Mouse (Mus musculus): ENCODE data around the gene Hmcn2. TPM values are rescaled to one million over a fixed set of nuclear protein-coding genes. Genes with fewer than 3 reads are reported as not detected.

The Hmcn2 gene
- polyA plus RNA-seq, 1 experiment from 2014 or later: 5.5 TPM

GRCm38 (mm10) chr2:31493243-31493642 lies 179.0 kb downstream of the Hmcn2 start:
- peaks cover 72% of the 10 kb centered on the region for H3K36me3 ChIP-seq (ENCODE audit: control insufficient read depth, insufficient read depth)
- H3K27me3 ChIP-seq (replicated peaks; ENCODE audit: control insufficient read depth, insufficient read depth, low read length): no peaks in the 10 kb centered on the region
- H3K9me3 ChIP-seq (ENCODE audit: control insufficient read depth): no peaks in the 10 kb centered on the region
- no peak overlapping the region for H3K27ac ChIP-seq (ENCODE audit: low read depth, low read length)
- WGBS: 78% methylated on average over 11 of the region's 11 CpGs
- H3K9ac ChIP-seq (ENCODE audit: low read depth, low read length): no peak overlapping the region
- H3K4me2 ChIP-seq (replicated peaks; ENCODE audit: low read depth): no peak overlapping the region
- ATAC-seq: no peak
- no peaks in the 10 kb centered on the region for H3K4me1 ChIP-seq (replicated peaks; ENCODE audit: control insufficient read depth, insufficient read depth, low read length)
- no peak for TF ChIP-seq CTCF (IDR thresholded peaks at IDR 0.05; ENCODE audit: low read depth)
- H3K4me3 ChIP-seq (ENCODE audit: low read depth, low read length): no peak overlapping the region

DNA sequence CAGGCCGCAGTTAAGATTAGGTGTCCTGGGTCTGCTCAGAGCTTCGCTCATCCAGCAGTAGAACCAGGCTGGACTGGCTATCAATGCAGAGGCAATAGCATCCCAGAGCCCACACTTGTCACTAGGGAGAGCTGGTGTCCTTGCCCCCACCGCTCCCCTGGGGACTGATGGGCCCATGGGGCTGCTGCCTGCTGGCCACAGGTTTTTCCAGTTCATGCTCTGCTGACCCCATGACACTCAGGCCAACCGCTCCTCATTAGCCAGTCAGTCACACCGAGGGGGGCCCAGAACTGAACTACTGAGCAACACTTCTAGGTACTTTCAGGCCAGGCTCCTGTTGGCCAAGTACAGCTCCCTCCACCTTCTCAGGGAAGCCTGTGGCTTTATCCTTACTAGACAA lies 180.1 kb downstream of the Hmcn2 start:
- Histone ChIP-seq H3K4me2 (replicated peaks; ENCODE audit: low read depth) (no peak overlapping the region), H3K27me3 (replicated peaks; ENCODE audit: control insufficient read depth, insufficient read depth, low read length) (no peaks in the 10 kb centered on the region), H3K36me3 (ENCODE audit: control insufficient read depth, insufficient read depth) (peaks cover 76% of the 10 kb centered on the region), H3K9me3 (ENCODE audit: control insufficient read depth) (no peaks in the 10 kb centered on the region), H3K9ac (ENCODE audit: low read depth, low read length) (no peak overlapping the region), H3K4me3 (ENCODE audit: low read depth, low read length) (no peak overlapping the region), H3K27ac (ENCODE audit: low read depth, low read length) (no peak overlapping the region), H3K4me1 (replicated peaks; ENCODE audit: control insufficient read depth, insufficient read depth, low read length) (no peaks in the 10 kb centered on the region)
- 85% methylated on average over 5 of the region's 5 CpGs for WGBS
- TF ChIP-seq CTCF (IDR thresholded peaks at IDR 0.05; ENCODE audit: low read depth): no peak
- ATAC-seq: no peak

GRCm38 (mm10) chr2:31495046-31495476 lies 180.8 kb downstream of the Hmcn2 start:
- WGBS: 71% methylated on average over 13 of the region's 13 CpGs
- TF ChIP-seq CTCF (IDR thresholded peaks at IDR 0.05; ENCODE audit: low read depth): no peak
- Histone ChIP-seq H3K4me1 (replicated peaks; ENCODE audit: control insufficient read depth, insufficient read depth, low read length) (no peaks in the 10 kb centered on the region), H3K9ac (ENCODE audit: low read depth, low read length) (no peak overlapping the region), H3K9me3 (ENCODE audit: control insufficient read depth) (no peaks in the 10 kb centered on the region), H3K27ac (ENCODE audit: low read depth, low read length) (no peak overlapping the region), H3K4me2 (replicated peaks; ENCODE audit: low read depth) (no peak overlapping the region), H3K36me3 (ENCODE audit: control insufficient read depth, insufficient read depth) (peaks cover 77% of the 10 kb centered on the region), H3K4me3 (ENCODE audit: low read depth, low read length) (no peak overlapping the region), H3K27me3 (replicated peaks; ENCODE audit: control insufficient read depth, insufficient read depth, low read length) (no peaks in the 10 kb centered on the region)
- ATAC-seq: no peak

DNA sequence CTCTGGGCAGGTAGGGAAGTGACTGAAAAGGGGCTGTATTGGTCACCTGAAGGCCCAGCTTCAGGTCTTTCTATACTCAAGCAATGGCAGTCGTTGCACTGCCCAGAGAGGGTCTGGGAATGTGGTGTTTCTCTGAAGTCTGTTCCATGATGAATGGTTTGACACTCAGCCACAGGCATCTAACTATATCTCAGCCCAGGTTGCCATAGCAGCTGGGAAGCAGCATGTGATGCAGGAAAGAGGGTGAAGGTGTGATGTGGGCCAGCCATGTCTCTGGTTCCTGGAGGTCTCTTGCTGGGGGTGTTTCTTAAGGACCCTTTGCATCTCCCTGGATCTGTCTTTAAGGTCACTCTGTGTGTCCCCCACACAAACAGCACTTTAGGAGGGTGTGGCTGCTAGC lies 181.9 kb downstream of the Hmcn2 start:
- no peak overlapping the region for H3K9ac ChIP-seq (ENCODE audit: low read depth, low read length)
- ATAC-seq: no peak
- no peak overlapping the region for H3K27ac ChIP-seq (ENCODE audit: low read depth, low read length)
- no peaks in the 10 kb centered on the region for H3K4me1 ChIP-seq (replicated peaks; ENCODE audit: control insufficient read depth, insufficient read depth, low read length)
- no peak overlapping the region for H3K4me3 ChIP-seq (ENCODE audit: low read depth, low read length)
- WGBS: 10% methylated on average over 1 of the region's 1 CpGs
- no peaks in the 10 kb centered on the region for H3K9me3 ChIP-seq (ENCODE audit: control insufficient read depth)
- TF ChIP-seq CTCF (IDR thresholded peaks at IDR 0.05; ENCODE audit: low read depth): no peak
- peaks cover 80% of the 10 kb centered on the region for H3K36me3 ChIP-seq (ENCODE audit: control insufficient read depth, insufficient read depth)
- no peaks in the 10 kb centered on the region for H3K27me3 ChIP-seq (replicated peaks; ENCODE audit: control insufficient read depth, insufficient read depth, low read length)
- H3K4me2 ChIP-seq (replicated peaks; ENCODE audit: low read depth): no peak overlapping the region

DNA sequence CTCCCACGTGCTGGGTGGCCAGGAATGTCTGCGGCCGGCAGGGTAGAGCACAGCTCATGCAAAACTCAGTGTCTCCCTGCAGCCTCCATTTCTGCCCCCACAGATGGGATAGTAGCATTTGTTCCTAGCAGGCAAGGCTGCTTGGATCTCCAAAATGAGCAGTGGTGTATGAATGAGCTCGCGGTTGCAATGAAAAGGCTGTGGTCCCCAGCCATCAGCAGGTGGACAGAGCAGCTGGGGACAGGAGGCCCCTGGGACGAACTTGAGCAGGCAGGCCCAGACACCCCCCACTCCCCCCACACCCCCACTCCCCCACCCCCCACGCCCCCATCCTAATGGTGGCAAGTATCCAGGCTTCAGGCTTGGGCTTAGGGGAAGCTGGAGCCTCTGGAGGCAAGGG lies 182.9 kb downstream of the Hmcn2 start:
- H3K4me1 ChIP-seq (replicated peaks; ENCODE audit: control insufficient read depth, insufficient read depth, low read length): no peaks in the 10 kb centered on the region
- ATAC-seq: no peak
- no peak overlapping the region for H3K4me2 ChIP-seq (replicated peaks; ENCODE audit: low read depth)
- H3K27ac ChIP-seq (ENCODE audit: low read depth, low read length): no peak overlapping the region
- H3K27me3 ChIP-seq (replicated peaks; ENCODE audit: control insufficient read depth, insufficient read depth, low read length): no peaks in the 10 kb centered on the region
- H3K9me3 ChIP-seq (ENCODE audit: control insufficient read depth): no peaks in the 10 kb centered on the region
- no peak overlapping the region for H3K9ac ChIP-seq (ENCODE audit: low read depth, low read length)
- WGBS: 65% methylated on average over 7 of the region's 7 CpGs
- TF ChIP-seq CTCF (IDR thresholded peaks at IDR 0.05; ENCODE audit: low read depth): no peak
- H3K36me3 ChIP-seq (ENCODE audit: control insufficient read depth, insufficient read depth): peaks cover 77% of the 10 kb centered on the region
- no peak overlapping the region for H3K4me3 ChIP-seq (ENCODE audit: low read depth, low read length)

DNA sequence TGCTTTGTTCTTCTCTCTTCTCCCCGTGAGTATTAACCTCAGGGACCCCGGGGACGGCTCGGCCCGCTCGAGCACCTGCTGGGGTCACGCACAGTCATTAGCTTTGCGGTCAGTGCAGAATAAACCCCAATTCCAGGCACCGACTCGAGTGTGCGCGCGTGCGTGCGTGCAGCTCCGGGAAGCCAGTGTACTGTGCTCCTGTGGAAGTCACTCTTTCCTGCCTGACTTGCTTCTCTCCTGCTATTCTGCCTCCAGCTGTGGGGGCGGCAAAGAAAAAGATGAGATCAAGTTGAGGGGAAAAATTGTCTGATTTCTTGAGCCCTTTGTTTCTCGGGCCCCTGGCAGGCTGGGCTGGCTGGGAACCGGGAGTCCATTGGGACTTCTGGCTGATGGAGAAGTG lies 183.4 kb downstream of the Hmcn2 start:
- WGBS: 90% methylated on average over 19 of the region's 19 CpGs
- ATAC-seq: no peak
- no peak overlapping the region for H3K4me3 ChIP-seq (ENCODE audit: low read depth, low read length)
- H3K9me3 ChIP-seq (ENCODE audit: control insufficient read depth): no peaks in the 10 kb centered on the region
- no peak overlapping the region for H3K27ac ChIP-seq (ENCODE audit: low read depth, low read length)
- H3K4me1 ChIP-seq (replicated peaks; ENCODE audit: control insufficient read depth, insufficient read depth, low read length): no peaks in the 10 kb centered on the region
- no peaks in the 10 kb centered on the region for H3K27me3 ChIP-seq (replicated peaks; ENCODE audit: control insufficient read depth, insufficient read depth, low read length)
- H3K36me3 ChIP-seq (ENCODE audit: control insufficient read depth, insufficient read depth): peaks cover 77% of the 10 kb centered on the region
- H3K4me2 ChIP-seq (replicated peaks; ENCODE audit: low read depth): no peak overlapping the region
- no peak overlapping the region for H3K9ac ChIP-seq (ENCODE audit: low read depth, low read length)
- no peak for TF ChIP-seq CTCF (IDR thresholded peaks at IDR 0.05; ENCODE audit: low read depth)
